Mouse (Mus musculus) lung, postnatal 0 days (tissue): Measurements from ENCODE around the gene Cdkn2a.

Experiments
- CTCF ChIP-seq: IDR thresholded peaks from 2 replicates; pipeline ENCODE4 v1.5.1; 2016; ENCODE audit warnings: antibody characterized with exemption, mild to moderate bottlenecking
- EP300 ChIP-seq: IDR thresholded peaks from 2 replicates; pipeline ENCODE4 v1.6.1; 2016; ENCODE audit warnings: antibody characterized with exemption, mild to moderate bottlenecking, control low read depth

DNA sequence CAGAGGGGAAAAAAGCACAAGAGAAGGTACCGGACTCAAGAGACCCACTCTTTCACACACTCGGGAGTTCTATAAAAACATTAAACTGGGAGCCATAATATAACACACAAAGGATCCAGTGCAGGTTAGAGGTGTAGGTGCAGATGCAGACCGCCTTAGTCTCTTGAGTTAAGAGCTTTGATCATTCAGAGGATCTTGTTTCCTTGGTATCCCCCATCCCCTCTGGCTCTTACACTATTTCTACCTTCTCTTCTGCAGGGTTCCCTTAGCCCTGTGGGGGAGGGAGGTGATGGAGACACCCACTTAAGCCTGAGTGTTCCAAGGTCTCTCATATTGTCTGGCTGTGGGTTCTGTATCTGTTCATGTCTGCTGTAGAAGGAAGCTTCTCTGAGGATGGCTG is 13.5 kb upstream of the Cdkn2a start:
- TF ChIP-seq CTCF (no peak), EP300 (no peak)
